Mouse (Mus musculus): ENCODE data around the gene Zfp131. TPM values are rescaled to one million over a fixed set of nuclear protein-coding genes. Genes with fewer than 3 reads are reported as not detected.

Gene Zfp131
- polyA plus RNA-seq, 1 experiment from 2014 or later: 37.4 TPM

GRCm38 (mm10) chr13:119792791-119793404 lies 2.2 kb upstream of the Zfp131 start:
- Histone ChIP-seq H3K4me2 (replicated peaks) (no peak overlapping the region), H3K36me3 (no peaks in the 10 kb centered on the region), H3K9me3 (replicated peaks) (no peaks in the 10 kb centered on the region), H3K4me1 (peaks cover 19% of the 10 kb centered on the region), H3K9ac (no peak overlapping the region), H3K4me3 (replicated peaks) (no peak overlapping the region), H3K27me3 (no peaks in the 10 kb centered on the region), H3K27ac (replicated peaks) (no peak overlapping the region)
- WGBS: 84% methylated on average over 5 of the region's 5 CpGs
- ATAC-seq (ENCODE audit: insufficient number of reproducible peaks, low FRiP score, low TSS enrichment, low read depth): no peak

- Histone ChIP-seq H3K9me3 (replicated peaks) (no peaks in the 10 kb centered on the region), H3K4me3 (replicated peaks) (peak overlapping the region; percentile 86), H3K9ac (peak overlapping the region; percentile 91), H3K4me1 (peaks cover 19% of the 10 kb centered on the region), H3K36me3 (peaks cover 10% of the 10 kb centered on the region), H3K4me2 (replicated peaks) (peak overlapping the region; percentile 90), H3K27ac (replicated peaks) (peak overlapping the region; percentile 98), H3K27me3 (no peaks in the 10 kb centered on the region)
- no peak for ATAC-seq (ENCODE audit: insufficient number of reproducible peaks, low FRiP score, low TSS enrichment, low read depth)
- 2% methylated on average over 18 of the region's 18 CpGs for WGBS
Observed at GRCm38 (mm10) chr13:119791580-119792135, 969 bp upstream of the Zfp131 start.

GRCm38 (mm10) chr13:119789851-119790717 lies 605 bp downstream of the Zfp131 start:
- under 1% methylated on average over 61 of the region's 66 CpGs for WGBS
- Histone ChIP-seq H3K36me3 (peaks cover 21% of the 10 kb centered on the region), H3K9ac (peak overlapping the region; percentile 91), H3K4me2 (replicated peaks) (peak overlapping the region; percentile 56), H3K4me1 (peaks cover 19% of the 10 kb centered on the region), H3K4me3 (replicated peaks) (peak overlapping the region; percentile 86), H3K27me3 (no peaks in the 10 kb centered on the region), H3K9me3 (replicated peaks) (no peaks in the 10 kb centered on the region), H3K27ac (replicated peaks) (peak overlapping the region; percentile 97)
- ATAC-seq (ENCODE audit: insufficient number of reproducible peaks, low FRiP score, low TSS enrichment, low read depth): peak; percentile 75

GRCm38 (mm10) chr13:119783581-119783980 lies 7.1 kb downstream of the Zfp131 start:
- no peak for ATAC-seq (ENCODE audit: insufficient number of reproducible peaks, low FRiP score, low TSS enrichment, low read depth)
- Histone ChIP-seq H3K4me1 (0 out of 2 replicates have a peak, but pooled peaks cover under 1% of the 10 kb centered on the region), H3K9ac (no peak overlapping the region), H3K9me3 (replicated peaks) (no peaks in the 10 kb centered on the region), H3K27ac (replicated peaks) (no peak overlapping the region), H3K36me3 (peaks cover 71% of the 10 kb centered on the region), H3K27me3 (no peaks in the 10 kb centered on the region), H3K4me2 (replicated peaks) (no peak overlapping the region), H3K4me3 (replicated peaks) (no peak overlapping the region)
- 85% methylated on average over 4 of the region's 4 CpGs for WGBS

GRCm38 (mm10) chr13:119768541-119768940 lies 22.1 kb downstream of the Zfp131 start:
- ATAC-seq (ENCODE audit: insufficient number of reproducible peaks, low FRiP score, low TSS enrichment, low read depth): no peak
- H3K4me1 ChIP-seq: no peaks in the 10 kb centered on the region
- H3K9ac ChIP-seq: no peak overlapping the region
- H3K27me3 ChIP-seq: no peaks in the 10 kb centered on the region
- H3K36me3 ChIP-seq: peaks cover 74% of the 10 kb centered on the region
- no peak overlapping the region for H3K4me3 ChIP-seq (replicated peaks)
- no peaks in the 10 kb centered on the region for H3K9me3 ChIP-seq (replicated peaks)
- no peak overlapping the region for H3K4me2 ChIP-seq (replicated peaks)
- H3K27ac ChIP-seq (replicated peaks): no peak overlapping the region
- WGBS: 57% methylated on average over 6 of the region's 6 CpGs

GRCm38 (mm10) chr13:119766480-119766879 lies 24.2 kb downstream of the Zfp131 start:
- Histone ChIP-seq H3K27me3 (no peaks in the 10 kb centered on the region), H3K9me3 (replicated peaks) (no peaks in the 10 kb centered on the region), H3K4me2 (replicated peaks) (no peak overlapping the region), H3K4me3 (replicated peaks) (no peak overlapping the region), H3K27ac (replicated peaks) (no peak overlapping the region), H3K4me1 (no peaks in the 10 kb centered on the region), H3K9ac (no peak overlapping the region), H3K36me3 (peaks cover 64% of the 10 kb centered on the region)
- WGBS: 90% methylated on average over 7 of the region's 7 CpGs
- no peak for ATAC-seq (ENCODE audit: insufficient number of reproducible peaks, low FRiP score, low TSS enrichment, low read depth)

- no peak for ATAC-seq (ENCODE audit: insufficient number of reproducible peaks, low FRiP score, low TSS enrichment, low read depth)
- H3K9me3 ChIP-seq (replicated peaks): no peaks in the 10 kb centered on the region
- H3K27me3 ChIP-seq: no peaks in the 10 kb centered on the region
- H3K4me2 ChIP-seq (replicated peaks): peak overlapping the region; percentile 80; the same call in 1 of the 2 replicates
- H3K36me3 ChIP-seq: peaks cover 8% of the 10 kb centered on the region; the same call in 1 of the 2 replicates
- H3K9ac ChIP-seq: no peak overlapping the region
- H3K27ac ChIP-seq (replicated peaks): no peak overlapping the region
- H3K4me3 ChIP-seq (replicated peaks): no peak overlapping the region
- peaks cover 19% of the 10 kb centered on the region for H3K4me1 ChIP-seq
- 23% methylated on average over 5 of the region's 5 CpGs for WGBS
Observed at GRCm38 (mm10) chr13:119756831-119757230, 33.9 kb downstream of the Zfp131 start.

- peak; percentile 87 for ATAC-seq (ENCODE audit: insufficient number of reproducible peaks, low FRiP score, low TSS enrichment, low read depth)
- Histone ChIP-seq H3K4me3 (replicated peaks) (peak within 1 kb of the TSS; percentile 54), H3K9me3 (replicated peaks) (no peaks in the 10 kb centered on the region), H3K27ac (replicated peaks) (peak within 1 kb of the TSS; percentile 65), H3K4me2 (replicated peaks) (peak within 1 kb of the TSS; percentile 80), H3K9ac (peak within 1 kb of the TSS; percentile 36), H3K27me3 (no peaks in the 10 kb centered on the region), H3K36me3 (no peaks in the 10 kb centered on the region; the same call in 1 of the 2 replicates), H3K4me1 (peaks cover 19% of the 10 kb centered on the region)
- under 1% methylated on average over 43 of the region's 43 CpGs for WGBS
Observed at GRCm38 (mm10) chr13:119755681-119756471, 34.8 kb downstream of the Zfp131 start, which contains the start of gene Nim1k. Nim1k (minus strand) TSS chr13:119755882.

- peak overlapping the region; percentile 54 for H3K4me3 ChIP-seq (replicated peaks)
- peak overlapping the region; percentile 80 for H3K4me2 ChIP-seq (replicated peaks)
- no peak overlapping the region; the same call in 1 of the 2 replicates for H3K9ac ChIP-seq
- WGBS: 1% methylated on average over 16 of the region's 16 CpGs
- no peaks in the 10 kb centered on the region for H3K27me3 ChIP-seq
- no peaks in the 10 kb centered on the region; the same call in 1 of the 2 replicates for H3K36me3 ChIP-seq
- ATAC-seq (ENCODE audit: insufficient number of reproducible peaks, low FRiP score, low TSS enrichment, low read depth): peak; percentile 52; the same call in 1 of the 2 replicates
- no peak overlapping the region for H3K27ac ChIP-seq (replicated peaks)
- H3K9me3 ChIP-seq (replicated peaks): no peaks in the 10 kb centered on the region
- H3K4me1 ChIP-seq: peaks cover 19% of the 10 kb centered on the region
Observed at GRCm38 (mm10) chr13:119755141-119755547, 35.5 kb downstream of the Zfp131 start.

GRCm38 (mm10) chr13:119754635-119755020 lies 36.1 kb downstream of the Zfp131 start:
- no peak for ATAC-seq (ENCODE audit: insufficient number of reproducible peaks, low FRiP score, low TSS enrichment, low read depth)
- H3K4me3 ChIP-seq (replicated peaks): peak overlapping the region; percentile 54; the same call in 1 of the 2 replicates
- no peak overlapping the region for H3K9ac ChIP-seq
- H3K9me3 ChIP-seq (replicated peaks): no peaks in the 10 kb centered on the region
- H3K27me3 ChIP-seq: no peaks in the 10 kb centered on the region
- H3K4me2 ChIP-seq (replicated peaks): peak overlapping the region; percentile 80
- H3K36me3 ChIP-seq: no peaks in the 10 kb centered on the region; the same call in 1 of the 2 replicates
- H3K27ac ChIP-seq (replicated peaks): no peak overlapping the region
- WGBS: 26% methylated on average over 3 of the region's 3 CpGs
- H3K4me1 ChIP-seq: peaks cover 19% of the 10 kb centered on the region

Data from embryonic facial prominence, embryonic 15.5 days (tissue).